Mouse (Mus musculus) hindbrain, embryonic 11.5 days (tissue): ENCODE results near the gene Prr19. TPM values are rescaled to one million over a fixed set of nuclear protein-coding genes. Genes with fewer than 3 reads are reported as not detected.

Experiments
- ATAC-seq: fragments of 200-750 bp; cut with Nextera tagmentation; 2 replicates; pipeline ENCODE4 v1.8.0; 2017; ENCODE audit warnings: mild to moderate bottlenecking, moderate TSS enrichment, moderate library complexity; ENCODE audit not compliant: low FRiP score
- DNase-seq: peaks from one replicate; pipeline ENCODE4 v3.0.0-alpha.2; 2015; ENCODE audit warnings: low spot score
- H3K27ac ChIP-seq: fragments of 300-500 bp; sonication (generic); 2 replicates; pipeline ENCODE4 v1.5.1; 2014; ENCODE audit warnings: mild to moderate bottlenecking, low read depth, low read length
- H3K27me3 ChIP-seq: fragments of 300-500 bp; sonication (generic); 2 replicates; pipeline ENCODE4 v1.6.1; 2014; ENCODE audit warnings: mild to moderate bottlenecking, low read length, moderate library complexity, mixed read lengths; ENCODE audit not compliant: control insufficient read depth, insufficient read depth
- H3K36me3 ChIP-seq: fragments of 300-500 bp; sonication (generic); 2 replicates; pipeline ENCODE4 v1.6.1; 2014; ENCODE audit warnings: mild to moderate bottlenecking, low read length, moderate library complexity, mixed read lengths; ENCODE audit not compliant: control insufficient read depth, insufficient read depth
- H3K4me1 ChIP-seq: fragments of 300-500 bp; sonication (generic); replicated peaks from 2 replicates; pipeline ENCODE4 v1.6.1; 2014; ENCODE audit warnings: low read length, mixed read lengths; ENCODE audit not compliant: control insufficient read depth, insufficient read depth
- H3K4me2 ChIP-seq: fragments of 300-500 bp; sonication (generic); replicated peaks from 2 replicates; pipeline ENCODE4 v1.6.1; 2014; ENCODE audit warnings: mild to moderate bottlenecking, low read depth, low read length
- H3K4me3 ChIP-seq: fragments of 300-500 bp; sonication (generic); 2 replicates; pipeline ENCODE4 v1.5.1; 2014; ENCODE audit warnings: low read depth, low read length
- H3K9ac ChIP-seq: fragments of 300-500 bp; sonication (generic); 2 replicates; pipeline ENCODE4 v1.6.1; 2014; ENCODE audit warnings: low read depth, low read length
- H3K9me3 ChIP-seq: fragments of 300-500 bp; sonication (generic); 2 replicates; pipeline ENCODE4 v1.6.1; 2016; ENCODE audit warnings: low read length; ENCODE audit not compliant: control insufficient read depth
- WGBS: fragments of 180-500 bp; shearing (Covaris S2); extraction: QIAGEN DNeasy Blood & Tissue Kit; methylation state at CpG from one replicate; pipeline ENCODE4 v1.1.7; 2014; 5-methylcytosine and 5-hydroxymethylcytosine counted together
- polyA plus RNA-seq: library from polyadenylated mRNA; unstranded; fragments of >200 nt; fragmentation: Nextera tagmentation; extraction: Ambion mirVana; gene quantifications from 2 replicates; pipeline ENCODE4 v1.2.1, GENCODE M21; 2014

The Prr19 gene
- polyA plus RNA-seq, 1 experiment from 2014 or later, result 1.3 TPM

GRCm38 (mm10) chr7:25279861-25280791 is 21.1 kb upstream of the Prr19 start:
- DNase-seq (peak; percentile 46), ATAC-seq (peak; percentile 2; the same call in 1 of the 2 replicates)
- H3K4me2 ChIP-seq, result peak overlapping the region; percentile 98
- peak overlapping the region; percentile 99 for H3K27ac ChIP-seq
- H3K9ac ChIP-seq, result peak overlapping the region; percentile 81
- no peaks in the 10 kb centered on the region for H3K36me3 ChIP-seq
- no peaks in the 10 kb centered on the region for H3K27me3 ChIP-seq
- peaks cover 39% of the 10 kb centered on the region for H3K4me1 ChIP-seq
- H3K4me3 ChIP-seq, result peak overlapping the region; percentile 60
- WGBS, result 2% methylated on average over 6 of the region's 6 CpGs
- no peaks in the 10 kb centered on the region for H3K9me3 ChIP-seq

- peak overlapping the region; percentile 55; the same call in 1 of the 2 replicates for H3K9ac ChIP-seq
- H3K27me3 ChIP-seq, result no peaks in the 10 kb centered on the region
- H3K9me3 ChIP-seq, result no peaks in the 10 kb centered on the region
- peak overlapping the region; percentile 57 for H3K4me3 ChIP-seq
- H3K4me2 ChIP-seq, result peak overlapping the region; percentile 79
- H3K4me1 ChIP-seq, result peaks cover 39% of the 10 kb centered on the region
- DNase-seq (no peak), ATAC-seq (no peak; the same call in 1 of the 2 replicates)
- no peaks in the 10 kb centered on the region for H3K36me3 ChIP-seq
- 24% methylated on average over 12 of the region's 12 CpGs for WGBS
- peak overlapping the region; percentile 99 for H3K27ac ChIP-seq
These were observed 20.0 kb upstream of the Prr19 start for GRCm38 (mm10) chr7:25281166-25281733.

GRCm38 (mm10) chr7:25281734-25282601 is 19.2 kb upstream of the Prr19 start:
- Histone ChIP-seq H3K9me3 (no peaks in the 10 kb centered on the region), H3K4me1 (peaks cover 39% of the 10 kb centered on the region), H3K27ac (peak overlapping the region; percentile 99), H3K27me3 (no peaks in the 10 kb centered on the region), H3K9ac (peak overlapping the region; percentile 76), H3K4me2 (peak overlapping the region; percentile 79), H3K4me3 (peak overlapping the region; percentile 57), H3K36me3 (0 out of 2 replicates have a peak, but pooled peaks cover 3% of the 10 kb centered on the region)
- ATAC-seq (peak; percentile 80), DNase-seq (peak; percentile 98)
- under 1% methylated on average over 70 of the region's 108 CpGs for WGBS

DNA sequence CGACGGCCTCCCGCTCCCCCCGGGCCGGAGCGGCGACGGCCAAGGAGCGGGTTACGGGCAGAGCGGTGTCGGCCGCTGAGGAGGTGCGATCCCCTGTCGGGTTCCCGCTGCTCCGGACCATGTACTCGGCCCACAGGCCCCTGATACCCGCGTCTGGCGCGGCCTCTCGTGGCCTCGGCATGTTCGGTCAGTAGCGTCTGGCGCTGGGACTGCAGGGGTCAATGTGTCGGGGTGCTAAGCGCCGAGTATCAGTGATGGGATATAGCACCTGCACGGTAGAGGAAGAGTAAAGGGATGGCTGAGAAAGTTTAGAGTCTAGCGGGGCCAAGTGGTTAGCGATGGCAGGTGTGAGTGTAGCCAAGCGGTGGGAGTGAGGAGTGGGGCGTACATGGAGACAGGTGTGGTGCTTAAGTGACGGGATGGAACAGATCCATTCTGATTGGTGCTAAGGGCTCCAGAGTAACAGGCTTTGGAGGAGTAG is 18.4 kb upstream of the Prr19 start:
- peaks cover 35% of the 10 kb centered on the region for H3K4me1 ChIP-seq
- peak overlapping the region; percentile 57 for H3K4me3 ChIP-seq
- peak; percentile 4; the same call in 1 of the 2 replicates for ATAC-seq
- no peaks in the 10 kb centered on the region for H3K9me3 ChIP-seq
- peak; percentile 57 for DNase-seq
- peak overlapping the region; percentile 79 for H3K4me2 ChIP-seq
- H3K27ac ChIP-seq, result peak overlapping the region; percentile 97
- 0 out of 2 replicates have a peak, but pooled peaks cover 7% of the 10 kb centered on the region for H3K36me3 ChIP-seq
- H3K27me3 ChIP-seq, result no peaks in the 10 kb centered on the region
- peak overlapping the region; percentile 76 for H3K9ac ChIP-seq
- WGBS, result 1% methylated on average over 34 of the region's 36 CpGs

DNA sequence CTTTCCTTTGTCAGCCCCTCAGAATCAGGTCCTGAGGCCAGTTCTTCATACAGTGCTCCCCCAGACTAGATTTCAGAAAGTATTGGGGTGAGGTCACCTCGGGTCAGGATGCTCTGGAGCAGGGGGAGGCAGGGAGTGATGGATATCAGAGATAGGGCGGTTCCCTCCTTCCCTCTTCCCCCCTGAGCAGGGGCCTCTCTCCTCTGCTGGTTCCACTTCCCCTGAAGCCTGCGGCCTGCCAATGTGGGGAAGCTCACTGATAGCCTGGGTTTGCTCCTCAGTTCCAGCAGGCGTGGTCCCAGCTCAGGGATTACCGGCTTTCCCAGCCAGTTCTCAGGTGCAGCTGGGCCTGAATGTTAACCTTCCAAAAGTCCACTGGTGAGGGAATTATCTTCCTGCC is 17.6 kb upstream of the Prr19 start:
- H3K4me3 ChIP-seq, result peak overlapping the region; percentile 57
- peaks cover 33% of the 10 kb centered on the region for H3K4me1 ChIP-seq
- peaks cover 13% of the 10 kb centered on the region; the same call in 1 of the 2 replicates for H3K36me3 ChIP-seq
- H3K27me3 ChIP-seq, result no peaks in the 10 kb centered on the region
- WGBS, result 28% methylated on average over 5 of the region's 5 CpGs
- peak overlapping the region; percentile 79 for H3K4me2 ChIP-seq
- peak overlapping the region; percentile 76 for H3K9ac ChIP-seq
- no peak for DNase-seq
- no peak for ATAC-seq
- peak overlapping the region; percentile 97; the same call in 1 of the 2 replicates for H3K27ac ChIP-seq
- no peaks in the 10 kb centered on the region for H3K9me3 ChIP-seq

DNA sequence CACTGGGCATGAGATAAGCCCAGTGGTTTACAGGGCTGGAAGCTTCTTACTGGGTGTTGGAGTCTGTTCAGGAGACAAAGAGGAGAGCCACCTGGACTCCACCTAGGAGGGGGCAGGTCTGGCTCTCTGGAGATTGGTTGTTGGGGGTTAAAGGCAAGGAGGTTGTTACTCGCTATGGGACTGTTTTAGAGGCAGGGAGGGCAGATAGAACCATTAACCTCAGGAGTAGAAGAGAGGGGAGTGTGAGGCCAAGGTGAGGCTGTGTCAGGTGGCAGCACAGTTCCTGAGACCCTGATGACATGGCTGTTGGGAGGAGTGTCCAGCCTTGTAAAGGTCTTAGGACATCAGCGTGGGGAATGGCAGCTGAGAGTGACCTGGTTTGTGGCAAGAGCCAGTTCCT is 17.0 kb upstream of the Prr19 start:
- Histone ChIP-seq H3K9ac (peak overlapping the region; percentile 76), H3K4me3 (peak overlapping the region; percentile 57), H3K4me1 (peaks cover 33% of the 10 kb centered on the region), H3K36me3 (peaks cover 17% of the 10 kb centered on the region), H3K27me3 (no peaks in the 10 kb centered on the region), H3K9me3 (no peaks in the 10 kb centered on the region), H3K27ac (no peak overlapping the region; the same call in 1 of the 2 replicates), H3K4me2 (peak overlapping the region; percentile 79)
- no peak for DNase-seq
- 83% methylated on average over 2 of the region's 2 CpGs for WGBS
- ATAC-seq, result no peak

- ATAC-seq, result no peak
- H3K36me3 ChIP-seq, result peaks cover 22% of the 10 kb centered on the region
- 0 out of 2 replicates have a peak overlapping the region, but pooled peaks have one; percentile 5 for H3K4me2 ChIP-seq
- no peak for DNase-seq
- H3K27ac ChIP-seq, result no peak overlapping the region
- peaks cover 32% of the 10 kb centered on the region for H3K4me1 ChIP-seq
- H3K9ac ChIP-seq, result peak overlapping the region; percentile 23
- H3K9me3 ChIP-seq, result no peaks in the 10 kb centered on the region
- 88% methylated on average over 5 of the region's 5 CpGs for WGBS
- no peak overlapping the region for H3K4me3 ChIP-seq
- H3K27me3 ChIP-seq, result no peaks in the 10 kb centered on the region
These were observed 16.4 kb upstream of the Prr19 start for GRCm38 (mm10) chr7:25284766-25285165.
